7 mouse cellular contexts compared by ENCODE assay signal in genomic region chr11:80079751-80080150, GRCm38 (mm10). TPM values are rescaled to one million over a fixed set of nuclear protein-coding genes. Genes with fewer than 3 reads are reported as not detected.
DNase-seq lines count a peak whose midpoint lies in the region; ATAC-seq and TF ChIP-seq lines count a peak whose summit lies in the region.

No protein-coding gene starts in this region.

- H3K27ac ChIP-seq in thymus, adult 2 months (ENCODE audit: control insufficient read depth, insufficient read depth, low read length) = no peak overlapping the region
- no peak overlapping the region for H3K27ac ChIP-seq in forebrain, embryonic 15.5 days (replicated peaks)
- H3K27ac ChIP-seq in liver, embryonic 12.5 days = peak overlapping the region; percentile 100

- no peaks in the 10 kb centered on the region for H3K27me3 ChIP-seq in thymus, adult 2 months (ENCODE audit: control insufficient read depth, insufficient read depth, low read length)
- no peaks in the 10 kb centered on the region for H3K27me3 ChIP-seq in forebrain, embryonic 15.5 days
- H3K27me3 ChIP-seq in liver, embryonic 12.5 days (replicated peaks) = no peaks in the 10 kb centered on the region

- no peaks in the 10 kb centered on the region for H3K36me3 ChIP-seq in thymus, adult 2 months (ENCODE audit: control insufficient read depth, insufficient read depth, low read length)
- H3K36me3 ChIP-seq in forebrain, embryonic 15.5 days = no peaks in the 10 kb centered on the region
- peaks cover 39% of the 10 kb centered on the region for H3K36me3 ChIP-seq in liver, embryonic 12.5 days

- no peak for TF ChIP-seq CTCF in thymus, adult 2 months (IDR thresholded peaks at IDR 0.05; ENCODE audit: borderline replicate concordance, control insufficient read depth, extremely low read depth, insufficient read depth, low read length, poor library complexity)

- ATAC-seq in forebrain, embryonic 15.5 days (replicated peaks) = no peak
- ATAC-seq in liver, embryonic 12.5 days = 0 out of 2 replicates have a peak, but pooled peaks have one; percentile 27

- peak overlapping the region; percentile 77; the same call in 1 of the 2 replicates for H3K4me3 ChIP-seq in thymus, adult 2 months (ENCODE audit: control insufficient read depth, insufficient read depth, low read length)
- peak overlapping the region; percentile 62 for H3K4me3 ChIP-seq in forebrain, embryonic 15.5 days
- H3K4me3 ChIP-seq in liver, embryonic 12.5 days = peak overlapping the region; percentile 99

- no peak for TF ChIP-seq POLR2A in thymus, adult 2 months (IDR thresholded peaks at IDR 0.05; ENCODE audit: control insufficient read depth, extremely low read depth, insufficient read depth, low read length, poor library complexity)

- H3K4me1 ChIP-seq in thymus, adult 2 months (replicated peaks; ENCODE audit: control insufficient read depth, insufficient read depth, low read length) = peaks cover 11% of the 10 kb centered on the region
- peaks cover 17% of the 10 kb centered on the region for H3K4me1 ChIP-seq in forebrain, embryonic 15.5 days
- peaks cover 64% of the 10 kb centered on the region for H3K4me1 ChIP-seq in liver, embryonic 12.5 days

- no peak for DNase-seq in thymus, adult 2 months
- DNase-seq in thymus, postnatal 4 days = no peak
- DNase-seq in retina, embryonic 14.5 days (ENCODE audit: low spot score) = no peak
- DNase-seq in thymus, postnatal 0 days (ENCODE audit: low spot score) = no peak
- DNase-seq in yolk sac, embryonic 10.5 days (ENCODE audit: low spot score) = no peak

- H3K9me3 ChIP-seq in forebrain, embryonic 15.5 days = no peaks in the 10 kb centered on the region
- H3K9me3 ChIP-seq in liver, embryonic 12.5 days (replicated peaks) = peaks cover 4% of the 10 kb centered on the region; the same call in 1 of the 2 replicates

- 7% methylated on average over 6 of the region's 6 CpGs for WGBS in thymus, adult 2 months
- 73% methylated on average over 6 of the region's 6 CpGs for WGBS in forebrain, embryonic 15.5 days
- WGBS in liver, embryonic 12.5 days (ENCODE audit: insufficient replicate concordance) = 7% methylated on average over 6 of the region's 6 CpGs

- no peak overlapping the region for H3K9ac ChIP-seq in forebrain, embryonic 15.5 days (replicated peaks)
- H3K9ac ChIP-seq in liver, embryonic 12.5 days = peak overlapping the region; percentile 99

- peak overlapping the region; percentile 75 for H3K4me2 ChIP-seq in forebrain, embryonic 15.5 days (replicated peaks)
- peak overlapping the region; percentile 78 for H3K4me2 ChIP-seq in liver, embryonic 12.5 days

RNA-seq across cellular contexts. Expression of gene Crlf3, which starts 1.0 kb away (rescaled TPM):
- polyA plus RNA-seq in thymus, adult 2 months (2012; rRNA removed) = 65.0 and 65.3 TPM in 2 replicates
- 19.6 and 21.2 TPM in 2 replicates for polyA plus RNA-seq in forebrain, embryonic 15.5 days (2015; fragmentation: Nextera tagmentation; extraction: Ambion mirVana)
- polyA plus RNA-seq in liver, embryonic 12.5 days (2016; fragmentation: Nextera tagmentation; extraction: Ambion mirVana) = 109 and 111 TPM in 2 replicates
- 110 and 116 TPM in 2 replicates for polyA plus RNA-seq in thymus, postnatal 0 days (2015; fragmentation: Nextera tagmentation; extraction: Ambion mirVana)

RNA-seq across cellular contexts. Expression of gene Atad5, which starts 9.4 kb away (rescaled TPM):
- polyA plus RNA-seq in thymus, adult 2 months (2012; rRNA removed) = 3.6 and 5.1 TPM in 2 replicates
- 8.7 and 9.2 TPM in 2 replicates for polyA plus RNA-seq in forebrain, embryonic 15.5 days (2015; fragmentation: Nextera tagmentation; extraction: Ambion mirVana)
- 15.0 and 15.9 TPM in 2 replicates for polyA plus RNA-seq in liver, embryonic 12.5 days (2016; fragmentation: Nextera tagmentation; extraction: Ambion mirVana)
- 14.9 and 15.7 TPM in 2 replicates for polyA plus RNA-seq in thymus, postnatal 0 days (2015; fragmentation: Nextera tagmentation; extraction: Ambion mirVana)
